Mouse (Mus musculus) brain, embryonic 18.5 days (tissue): ENCODE measurements around the gene Tlcd2.

ENCODE experiments used
- DNase-seq: peaks from one replicate; pipeline ENCODE4 v3.0.0-alpha.2; 2012; ENCODE audit warnings: low read depth, low spot score

The Tlcd2 gene

DNA sequence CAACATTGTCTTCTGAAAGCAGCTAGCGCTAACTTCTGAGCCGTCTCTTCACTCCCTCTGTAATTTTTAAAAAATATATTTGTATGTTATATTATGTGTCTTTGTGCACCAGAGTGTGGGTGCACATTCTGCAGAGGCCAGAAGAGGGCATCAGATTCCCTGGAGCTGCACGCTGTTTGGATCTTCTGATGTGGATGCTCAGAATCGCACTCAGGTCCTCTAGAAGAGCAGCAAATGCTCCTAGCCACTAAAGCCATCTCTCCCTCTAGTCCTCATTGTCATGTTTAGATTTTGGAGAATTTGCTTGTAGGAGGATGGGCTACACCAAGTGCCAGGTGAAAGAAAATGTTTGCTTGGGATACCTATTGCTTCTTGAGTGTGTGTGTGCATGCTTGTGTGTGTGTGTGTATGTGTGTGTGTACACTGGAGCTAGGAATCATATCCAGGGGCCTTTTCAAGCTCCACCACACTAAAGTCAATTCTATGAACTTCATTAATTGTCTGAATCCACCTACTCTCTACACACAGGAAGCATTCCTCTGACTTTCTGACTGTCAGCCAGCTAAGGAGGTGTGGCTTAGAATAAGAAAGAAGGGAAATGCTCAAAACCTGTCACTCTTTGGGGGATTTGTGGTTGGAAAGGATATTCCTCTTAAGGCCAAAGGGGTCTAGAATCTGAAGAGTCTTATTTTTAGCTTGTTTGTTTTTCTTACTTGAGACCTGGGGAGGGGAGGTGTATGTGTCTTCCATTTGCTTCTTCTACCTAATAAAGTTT lies 5.4 kb downstream of the Tlcd2 start:
- DNase-seq: no peak

DNA sequence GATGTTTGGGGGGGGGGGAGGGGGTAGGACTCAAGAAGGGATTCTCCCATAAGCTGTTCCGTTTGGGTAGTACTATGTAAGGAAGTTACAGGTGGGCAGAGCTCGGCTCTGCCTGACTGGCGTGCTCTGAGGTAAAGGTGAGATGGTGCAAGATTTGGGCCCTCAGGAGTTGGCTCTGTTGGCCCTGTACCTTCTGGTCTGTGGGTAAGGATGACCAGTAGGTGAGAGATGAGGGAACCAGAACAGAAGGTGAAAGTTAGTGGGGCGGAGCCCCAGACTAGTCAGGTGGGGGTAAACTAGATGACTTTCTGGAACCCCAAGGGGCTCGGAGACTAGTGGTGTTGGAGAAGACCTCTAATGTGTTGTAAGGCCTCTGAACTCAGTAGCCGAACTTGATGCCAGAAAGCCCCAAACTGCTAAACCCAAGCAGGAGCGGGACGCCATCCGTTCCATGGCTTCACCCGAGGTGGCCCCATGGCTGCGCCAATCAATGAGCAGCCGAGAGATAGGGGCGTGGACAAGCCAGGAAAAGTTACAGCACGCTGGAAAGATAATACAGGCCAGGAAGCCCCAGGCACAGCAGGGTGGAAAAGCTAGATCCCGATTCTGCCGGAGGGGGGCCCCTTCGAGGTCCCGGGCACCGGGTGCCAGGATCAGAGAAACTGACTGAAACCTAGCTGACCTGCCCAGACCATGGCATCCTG lies 6.1 kb downstream of the Tlcd2 start:
- DNase-seq: no peak

DNA sequence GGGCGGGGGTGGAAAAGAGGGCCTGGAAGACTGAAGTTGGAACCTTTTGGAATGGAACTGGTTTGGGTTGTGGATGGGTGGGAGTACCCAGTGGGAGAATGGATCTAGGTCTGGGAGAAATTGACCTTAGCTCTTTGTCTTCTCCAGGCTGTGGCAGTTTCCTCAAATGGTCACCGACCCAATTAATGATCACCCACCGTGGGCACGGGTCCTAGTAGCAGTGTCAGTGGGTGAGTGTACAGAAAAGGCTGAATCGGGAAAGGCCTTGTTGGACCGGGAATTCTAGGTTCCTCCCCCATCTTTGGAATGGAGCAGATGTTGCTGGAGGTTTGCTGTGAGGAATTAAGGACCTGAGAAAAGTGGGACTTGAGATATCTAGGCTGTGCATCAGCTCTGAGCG lies 6.9 kb downstream of the Tlcd2 start:
- DNase-seq: no peak

DNA sequence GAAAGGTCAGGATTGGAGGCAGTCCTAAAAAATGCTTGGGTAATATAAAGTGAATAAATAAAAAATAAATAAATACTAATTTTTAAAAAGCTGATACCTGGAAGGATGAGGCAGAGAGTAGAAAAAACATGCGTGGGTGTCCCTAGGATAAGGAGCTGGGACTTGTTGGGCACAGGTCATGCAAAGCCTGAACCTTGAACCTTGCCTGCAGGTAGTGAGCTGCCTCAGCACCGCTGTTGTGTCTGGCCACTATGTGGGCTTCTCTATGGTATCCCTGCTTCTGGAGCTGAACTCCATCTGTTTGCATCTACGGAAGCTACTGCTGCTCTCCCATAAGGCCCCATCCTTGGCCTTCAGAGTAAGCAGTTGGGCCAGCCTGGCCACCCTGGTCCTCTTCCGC lies 7.7 kb downstream of the Tlcd2 start:
- no peak for DNase-seq

DNA sequence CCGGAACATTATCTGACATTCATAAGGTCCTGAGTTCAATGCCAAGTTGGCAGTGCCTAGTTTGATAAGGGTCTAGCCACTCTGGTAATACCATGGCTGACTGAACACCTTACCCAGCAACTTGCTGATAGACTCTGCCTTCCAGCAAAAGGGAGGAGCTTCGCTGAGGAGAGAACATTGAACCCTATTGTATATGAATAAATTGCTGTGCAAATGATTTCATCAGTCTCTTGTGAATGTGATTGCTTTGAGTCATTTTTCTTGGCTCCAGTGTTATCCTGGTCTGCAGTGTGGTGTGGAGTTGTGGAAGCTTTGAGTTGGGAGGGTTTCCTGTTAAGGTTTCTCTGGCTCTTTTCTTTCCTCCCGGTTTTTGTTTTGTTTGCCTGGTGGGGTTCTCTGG lies 9.2 kb downstream of the Tlcd2 start:
- DNase-seq: no peak

DNA sequence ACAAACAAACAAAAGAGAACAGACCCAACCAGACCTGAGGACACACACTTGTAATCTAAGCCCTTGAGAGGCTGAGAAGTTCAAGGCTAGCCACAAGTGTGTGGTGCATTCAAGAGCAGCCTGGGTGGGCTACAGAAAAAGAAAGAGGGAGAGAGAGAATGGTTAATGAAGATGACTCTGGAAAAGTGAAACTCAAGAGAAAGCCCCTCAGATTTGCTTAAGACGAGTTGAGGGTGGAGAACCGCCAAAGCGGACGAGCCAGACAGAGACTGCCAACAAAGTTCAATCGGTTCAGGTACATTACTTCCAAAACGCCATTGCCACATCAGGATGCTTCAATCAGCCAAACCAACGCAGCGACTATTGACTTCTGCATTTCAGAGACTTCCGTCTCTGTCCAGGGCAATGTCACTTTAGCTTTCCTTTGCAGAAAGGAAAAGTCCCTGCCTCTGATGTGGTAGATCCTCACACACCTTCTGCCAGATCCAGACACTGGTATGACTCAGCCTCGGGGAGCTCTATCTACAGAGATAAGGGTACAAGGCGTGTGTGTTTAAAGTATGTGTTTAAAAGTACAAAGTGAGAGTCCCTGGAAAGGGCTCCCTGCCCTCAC lies 11.1 kb downstream of the Tlcd2 start:
- no peak for DNase-seq

DNA sequence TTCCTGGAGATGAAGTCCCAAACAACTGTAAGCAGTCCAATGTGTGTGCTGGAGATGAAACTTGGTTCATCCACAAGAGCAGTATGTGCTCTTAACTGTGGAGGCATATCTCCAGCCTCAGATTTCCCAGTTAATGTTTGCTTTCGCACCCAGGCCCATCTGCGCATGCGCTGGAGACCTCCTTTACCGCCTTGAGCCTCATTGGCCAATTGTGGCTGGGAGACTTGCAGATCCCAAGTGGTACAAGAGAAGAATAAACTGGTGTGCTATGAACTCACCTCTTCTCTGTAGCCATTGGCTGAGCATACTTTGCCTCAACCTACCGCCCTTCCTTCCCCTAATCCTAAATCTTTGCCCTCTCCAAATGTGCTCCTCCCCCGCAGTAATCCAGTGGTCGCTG lies 11.9 kb downstream of the Tlcd2 start:
- no peak for DNase-seq

DNA sequence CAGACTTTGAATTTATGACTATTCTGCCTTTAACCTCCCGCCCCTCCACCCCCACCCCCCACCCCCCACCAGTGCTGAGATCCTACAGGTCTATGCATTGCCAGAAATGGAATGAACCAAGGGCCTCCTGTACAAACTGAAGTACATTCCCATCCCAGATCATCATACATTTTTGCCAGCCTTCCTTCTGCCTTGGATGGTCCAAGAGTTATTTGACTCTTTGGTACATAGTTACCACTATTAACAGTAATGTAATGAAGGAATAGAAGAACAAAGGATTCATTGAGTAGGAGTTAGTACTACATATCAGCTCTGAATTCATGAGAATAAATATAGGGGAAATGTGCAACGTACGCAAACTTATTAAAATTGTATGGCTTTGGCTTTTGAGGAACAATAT lies 24.7 kb downstream of the Tlcd2 start:
- no peak for DNase-seq

DNA sequence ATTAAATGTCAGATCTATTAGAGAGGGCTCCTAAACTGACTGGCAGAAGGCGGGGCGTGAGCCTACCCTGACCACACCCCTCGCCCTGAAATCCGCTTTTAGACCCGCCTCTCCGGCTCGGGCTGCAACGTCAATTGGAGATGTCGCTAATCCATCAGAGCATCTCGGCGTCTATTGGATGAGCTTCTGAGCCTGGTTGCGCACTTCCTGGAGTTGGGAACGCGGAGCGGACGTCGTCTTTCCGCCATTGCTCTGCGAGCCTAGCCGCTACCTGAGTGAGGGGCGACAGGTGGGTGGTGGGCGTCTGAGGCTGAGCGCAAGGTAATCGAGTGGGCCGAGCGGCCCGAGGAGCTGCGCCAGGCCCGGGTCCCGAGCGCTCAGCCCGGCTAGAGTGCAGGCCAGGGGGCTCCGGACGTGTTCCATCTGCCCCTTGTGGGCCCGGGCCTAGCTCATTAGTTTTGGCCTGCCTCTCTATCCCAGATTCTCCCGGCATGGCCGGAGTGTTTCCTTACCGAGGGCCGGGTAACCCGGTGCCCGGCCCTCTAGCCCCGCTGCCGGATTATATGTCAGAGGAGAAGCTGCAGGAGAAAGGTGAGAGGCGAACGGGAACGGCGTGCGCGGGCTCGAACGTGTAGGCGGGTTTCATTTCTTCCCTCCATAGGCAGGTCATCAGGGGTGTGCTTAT lies 25.2 kb downstream of the Tlcd2 start, which contains the start of gene Prpf8:
Gene Prpf8 (plus strand): TSS at position 216 of the 685 bp plus-strand sequence.
- peak; percentile 96 for DNase-seq

DNA sequence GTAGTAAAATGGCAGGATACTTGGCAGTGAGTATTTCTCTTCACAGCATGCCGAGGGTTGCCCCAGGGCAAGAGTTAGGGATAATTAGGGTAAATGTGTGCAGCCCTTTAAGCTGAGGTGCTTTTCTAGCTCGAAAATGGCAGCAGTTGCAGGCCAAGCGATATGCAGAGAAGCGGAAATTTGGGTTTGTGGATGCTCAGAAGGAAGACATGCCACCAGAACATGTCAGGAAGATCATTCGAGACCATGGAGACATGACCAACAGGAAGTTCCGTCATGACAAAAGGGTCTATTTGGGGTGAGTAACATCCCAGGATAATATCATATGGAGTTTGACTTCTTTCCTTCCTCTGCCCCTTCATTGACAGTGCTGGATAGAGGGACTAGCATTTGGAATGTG lies 26.0 kb downstream of the Tlcd2 start:
- no peak for DNase-seq

DNA sequence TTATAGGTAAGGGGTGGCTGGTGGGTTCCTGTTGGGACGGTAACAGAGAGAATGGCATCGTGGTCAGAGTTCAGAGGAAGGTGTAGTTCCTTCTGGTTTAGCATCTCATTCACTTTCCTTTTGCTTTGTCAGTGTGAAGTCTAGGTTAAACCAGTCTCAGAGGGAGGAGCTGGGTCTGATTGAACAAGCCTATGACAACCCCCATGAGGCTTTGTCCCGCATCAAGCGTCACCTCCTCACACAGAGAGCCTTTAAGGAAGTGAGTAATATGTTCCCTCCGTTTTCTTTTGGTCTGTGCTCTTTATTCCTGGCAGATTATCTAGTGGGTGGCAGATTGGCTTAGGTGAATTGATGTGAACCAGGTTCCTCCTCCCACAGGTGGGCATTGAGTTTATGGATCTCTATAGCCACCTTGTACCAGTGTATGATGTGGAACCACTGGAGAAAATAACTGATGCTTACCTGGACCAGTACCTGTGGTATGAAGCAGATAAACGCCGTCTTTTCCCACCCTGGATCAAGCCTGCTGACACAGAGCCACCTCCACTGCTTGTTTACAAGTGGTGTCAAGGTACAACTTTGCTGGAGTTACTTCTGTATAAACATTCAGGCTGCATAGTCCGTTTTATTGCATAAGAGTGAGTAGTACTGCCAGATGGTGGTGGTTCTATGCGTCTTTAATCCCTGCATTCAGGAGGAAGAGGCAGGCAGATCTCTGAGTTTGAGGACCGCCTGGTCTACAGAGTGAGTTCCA lies 33.0 kb downstream of the Tlcd2 start:
- DNase-seq: no peak

DNA sequence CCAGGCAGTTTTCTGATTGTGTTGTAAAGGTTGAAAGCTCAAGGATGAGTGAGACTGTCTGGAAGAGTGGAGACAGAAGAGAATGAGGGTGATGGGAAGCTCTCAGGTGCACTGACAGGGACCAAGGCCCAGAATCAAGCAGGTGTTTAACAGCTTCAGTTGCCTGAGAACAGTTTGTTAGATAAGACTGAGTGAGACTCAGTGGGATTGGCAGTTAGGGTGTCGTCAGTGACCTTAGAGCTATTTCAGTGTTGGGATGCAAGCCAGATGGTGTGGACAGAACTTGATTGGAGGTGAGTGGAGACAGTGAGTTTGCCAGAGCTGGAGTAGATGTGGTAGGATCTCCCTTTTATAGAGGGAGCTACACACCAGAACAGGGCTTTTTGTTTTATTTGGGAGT lies 36.6 kb downstream of the Tlcd2 start:
- DNase-seq: no peak

DNA sequence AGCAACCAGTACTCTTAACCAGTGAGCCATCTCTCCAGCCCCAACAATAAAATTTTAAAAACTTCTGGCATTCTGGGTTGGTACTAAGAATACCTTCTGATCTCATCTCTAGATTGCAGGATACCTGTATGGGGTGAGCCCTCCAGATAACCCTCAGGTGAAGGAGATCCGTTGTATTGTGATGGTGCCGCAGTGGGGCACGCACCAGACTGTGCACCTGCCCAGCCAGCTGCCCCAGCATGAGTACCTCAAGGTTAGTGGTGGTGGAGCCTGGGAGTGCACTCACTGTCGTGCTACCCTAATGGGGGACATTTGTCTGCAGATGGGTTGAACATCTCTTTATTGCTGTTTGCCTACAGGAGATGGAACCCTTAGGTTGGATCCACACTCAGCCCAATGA lies 46.6 kb downstream of the Tlcd2 start:
- no peak for DNase-seq

DNA sequence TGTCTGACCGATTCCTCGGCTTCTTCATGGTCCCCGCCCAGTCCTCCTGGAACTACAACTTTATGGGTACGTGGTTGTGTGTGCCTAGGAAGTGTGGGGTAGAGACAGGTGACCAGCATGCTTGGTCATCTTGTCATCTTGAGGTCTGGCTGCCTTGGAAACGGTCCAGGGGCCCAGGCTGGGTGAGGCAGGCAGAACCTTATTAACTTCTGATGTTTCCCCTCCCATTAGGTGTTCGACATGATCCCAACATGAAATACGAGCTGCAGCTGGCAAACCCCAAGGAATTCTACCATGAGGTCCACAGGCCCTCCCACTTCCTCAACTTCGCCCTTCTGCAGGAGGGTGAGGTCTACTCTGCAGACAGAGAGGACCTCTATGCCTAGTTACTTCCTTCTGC lies 47.4 kb downstream of the Tlcd2 start:
- DNase-seq: no peak

DNA sequence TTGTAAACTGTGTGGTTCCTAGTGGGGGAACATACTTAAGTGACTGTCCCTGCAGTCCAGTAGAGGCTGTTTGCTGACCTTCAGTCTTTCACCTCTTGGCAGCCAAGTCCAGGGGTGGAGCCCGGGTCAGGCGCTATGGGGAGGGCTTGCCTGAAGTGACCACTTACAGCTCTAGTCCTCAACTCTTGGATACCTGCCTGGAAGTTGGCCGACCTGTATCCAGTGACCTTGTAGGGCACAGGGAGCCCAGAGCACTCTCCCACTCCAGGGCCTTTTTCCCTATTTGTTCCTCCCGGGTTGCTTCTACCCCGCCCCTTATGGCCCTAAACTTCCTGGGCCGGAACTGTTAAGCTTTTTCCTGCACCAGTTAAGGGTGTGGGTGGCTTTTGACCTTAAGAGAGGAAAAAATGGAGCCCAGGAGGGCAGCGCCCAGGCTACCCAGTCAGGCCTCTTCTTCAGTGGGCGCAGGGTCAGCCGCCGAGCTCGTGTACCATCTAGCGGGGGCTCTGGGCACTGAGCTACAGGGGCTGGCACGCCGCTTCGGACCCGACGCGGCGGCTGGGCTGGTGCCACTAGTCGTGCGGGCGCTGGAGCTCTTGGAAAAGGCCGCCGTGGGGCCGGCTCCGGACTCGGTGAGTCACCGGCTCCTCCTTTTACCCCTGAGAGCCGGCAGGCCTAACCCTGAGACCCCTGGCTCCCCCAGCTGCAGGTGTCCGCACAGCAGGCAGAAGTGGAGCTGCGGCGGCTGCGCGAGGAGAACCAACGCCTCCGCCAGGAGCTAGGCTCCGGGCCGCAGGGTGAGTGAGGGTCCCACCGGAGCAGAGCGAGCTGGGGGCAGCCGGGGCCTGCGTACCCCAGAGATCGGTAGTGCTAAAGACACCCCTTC lies 48.5 kb downstream of the Tlcd2 start, which contains the start of gene Rilp:
Gene Rilp (plus strand): TSS at position 354 of the 886 bp plus-strand sequence.
- DNase-seq: no peak

DNA sequence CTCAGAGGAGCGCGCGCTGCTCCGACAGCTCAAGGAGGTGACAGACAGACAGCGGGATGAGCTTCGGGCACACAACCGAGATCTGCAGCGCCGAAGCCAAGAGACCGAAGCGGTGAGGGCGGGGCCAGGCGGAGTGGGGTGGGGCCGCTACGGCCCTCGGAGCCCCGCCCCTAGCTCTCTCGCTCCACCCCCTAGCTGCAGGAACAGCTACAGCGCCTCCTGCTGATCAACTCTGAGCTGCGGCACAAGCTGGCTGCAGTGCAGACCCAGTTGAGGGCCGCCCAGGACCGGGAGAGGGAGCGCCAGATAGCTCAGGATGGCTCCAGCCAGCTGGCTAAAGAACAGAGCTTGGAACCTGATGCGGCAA lies 49.1 kb downstream of the Tlcd2 start:
- peak; percentile 68 for DNase-seq

DNA sequence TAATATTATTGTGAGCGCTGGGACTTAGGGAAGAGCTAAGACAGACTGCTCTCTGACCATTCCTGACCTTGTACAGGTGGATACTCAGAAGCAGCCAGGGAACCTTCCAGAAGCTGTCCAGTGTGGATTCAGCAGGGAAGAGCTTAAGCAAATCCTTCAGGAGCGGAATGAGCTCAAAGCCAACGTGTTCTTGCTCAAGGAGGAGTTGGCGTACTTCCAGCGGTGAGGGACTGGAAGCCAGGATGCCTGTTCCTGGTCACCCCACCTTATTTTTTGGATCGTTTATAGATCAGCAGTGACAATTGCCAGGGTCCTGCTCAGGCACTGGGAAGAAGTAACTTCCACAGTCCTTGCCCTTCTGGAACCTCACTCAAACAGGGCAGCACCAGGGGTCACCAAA lies 49.7 kb downstream of the Tlcd2 start:
- no peak for DNase-seq

DNA sequence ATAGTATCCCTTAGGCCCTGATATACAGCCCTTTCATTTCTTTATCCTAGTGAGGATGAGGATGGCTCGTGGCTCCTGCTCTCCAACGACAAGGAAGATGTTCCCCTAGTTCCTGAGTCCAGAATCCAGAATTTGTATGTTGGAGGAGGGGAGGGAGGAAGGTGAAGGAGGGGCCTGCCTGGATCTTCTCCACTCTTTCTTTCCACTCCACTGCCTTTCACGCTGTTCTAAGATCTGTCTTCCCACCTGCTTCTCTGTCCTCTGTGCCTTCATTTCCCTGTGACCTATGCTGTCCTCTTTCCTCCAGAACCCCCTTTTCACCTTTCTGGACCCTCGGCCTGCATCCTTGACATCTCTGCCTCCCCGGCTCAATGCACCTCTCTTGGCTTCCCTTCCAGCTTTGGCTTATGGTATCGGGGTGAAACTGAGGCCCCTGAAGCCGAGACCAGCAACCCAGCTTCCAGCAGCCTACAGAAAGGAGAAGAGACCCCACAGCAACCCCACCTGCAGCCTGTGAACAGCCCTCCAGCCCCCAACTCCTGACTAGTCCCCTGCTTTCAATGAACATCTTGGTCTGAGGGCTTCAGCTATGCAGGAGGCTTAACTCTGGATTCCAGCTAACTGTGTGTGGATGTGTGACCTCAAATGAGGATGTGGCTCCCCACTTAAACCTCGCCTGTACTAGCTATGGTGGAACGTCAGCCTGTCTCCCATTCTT lies 50.9 kb downstream of the Tlcd2 start:
- no peak for DNase-seq

DNA sequence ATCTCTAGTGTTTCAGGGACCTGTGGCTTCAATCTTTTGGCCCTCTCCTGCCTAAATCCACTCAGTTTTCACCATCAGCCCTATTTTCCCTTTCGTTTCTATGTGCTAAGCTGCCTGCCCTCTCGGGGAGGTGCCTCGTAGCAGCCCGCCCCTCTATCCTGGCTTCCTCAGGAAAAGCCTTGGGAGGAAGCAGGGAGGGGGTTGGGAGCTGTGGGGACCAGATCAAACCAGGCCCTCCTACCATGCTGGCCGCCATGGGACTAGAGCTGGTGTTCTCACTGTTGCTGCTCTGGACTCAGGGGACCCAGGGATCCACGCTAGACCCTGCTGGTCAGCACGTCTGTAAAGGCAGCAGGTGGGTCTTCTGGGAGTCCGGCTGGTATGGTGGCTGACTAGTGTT lies 51.8 kb downstream of the Tlcd2 start, which contains the start of gene Scarf1:
Gene Scarf1 (plus strand): TSS at position 205 of the 400 bp plus-strand sequence.
- DNase-seq: no peak

DNA sequence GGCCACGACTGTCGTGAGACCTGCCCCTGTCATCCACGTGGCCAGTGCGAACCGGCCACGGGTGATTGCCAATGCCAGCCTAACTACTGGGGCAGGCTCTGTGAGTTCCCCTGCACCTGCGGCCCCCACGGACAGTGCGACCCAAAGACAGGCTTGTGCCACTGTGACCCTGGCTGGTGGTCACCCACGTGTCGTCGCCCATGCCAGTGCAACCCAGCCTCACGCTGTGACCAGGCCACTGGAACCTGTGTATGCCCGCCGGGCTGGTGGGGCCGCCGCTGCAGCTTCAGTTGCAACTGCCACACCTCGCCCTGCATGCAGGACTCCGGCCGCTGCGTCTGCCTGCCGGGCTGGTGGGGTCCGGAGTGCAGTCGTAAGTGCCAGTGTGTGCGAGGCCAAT lies 53.7 kb downstream of the Tlcd2 start:
- no peak for DNase-seq
